Mouse (Mus musculus): ENCODE results near the gene Chrna3.

DNA sequence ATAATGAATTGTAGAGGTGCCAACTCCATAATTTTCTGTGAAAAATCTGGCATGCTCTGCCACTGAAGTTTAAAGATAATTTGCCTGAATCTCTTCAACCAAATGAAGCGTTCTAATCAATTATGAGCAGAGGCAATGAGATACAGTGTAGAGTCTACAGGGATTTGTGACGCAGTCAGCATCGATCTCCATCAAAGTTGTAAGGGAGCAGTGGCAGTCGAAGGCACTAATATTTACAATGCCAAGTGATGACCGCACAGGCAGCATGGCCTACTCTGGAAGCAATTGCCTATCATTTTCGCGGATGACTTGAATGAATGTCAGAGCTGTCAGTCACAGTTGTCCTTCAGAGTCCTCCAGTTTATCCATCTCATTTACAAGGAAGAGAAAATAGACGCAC lies 45.7 kb downstream of the Chrna3 start, which contains the start of gene Chrna5:
- TF ChIP-seq CTCF (IDR thresholded peaks at IDR 0.05; ENCODE audit: low read depth) (no peak), EP300 (IDR thresholded peaks at IDR 0.05; ENCODE audit: low read depth) (no peak)

All from liver, embryonic 14.5 days (tissue).